Mouse (Mus musculus) intestine, embryonic 14.5 days (tissue): ENCODE data around the gene Vipr1. TPM values are rescaled to one million over a fixed set of nuclear protein-coding genes. Genes with fewer than 3 reads are reported as not detected.
A peak's percentile ranks its signal among the peaks of the same experiment; 100 is the strongest.

Source experiments
- ATAC-seq: fragments of 200-750 bp; cut with Nextera tagmentation; replicated peaks from 2 replicates; pipeline ENCODE4 v1.8.0; 2017; ENCODE audit warnings: low read depth, moderate number of reproducible peaks, moderate TSS enrichment, moderate library complexity; ENCODE audit not compliant: low FRiP score, low TSS enrichment
- DNase-seq: peaks from one replicate; pipeline ENCODE4 v3.0.0-alpha.2; 2018; ENCODE audit warnings: low spot score
- H3K27ac ChIP-seq: fragments of 300-500 bp; sonication (generic); 2 replicates; pipeline ENCODE4 v1.5.1; 2014; ENCODE audit warnings: low read depth, mild to moderate bottlenecking, control low read depth
- H3K27me3 ChIP-seq: fragments of 300-500 bp; sonication (generic); replicated peaks from 2 replicates; pipeline ENCODE4 v1.6.1; 2014; ENCODE audit warnings: low read length, control low read depth; ENCODE audit not compliant: control insufficient read depth, insufficient read depth
- H3K36me3 ChIP-seq: fragments of 300-500 bp; sonication (generic); 2 replicates; pipeline ENCODE4 v1.6.1; 2014; ENCODE audit warnings: low read length, control low read depth; ENCODE audit not compliant: control insufficient read depth, insufficient read depth
- H3K4me1 ChIP-seq: fragments of 300-500 bp; sonication (generic); replicated peaks from 2 replicates; pipeline ENCODE4 v1.6.1; 2014; ENCODE audit warnings: low read length, control low read depth, mixed read lengths; ENCODE audit not compliant: control insufficient read depth, insufficient read depth
- H3K4me2 ChIP-seq: fragments of 300-500 bp; sonication (generic); 2 replicates; pipeline ENCODE4 v1.6.1; 2014; ENCODE audit warnings: low read length
- H3K4me3 ChIP-seq: fragments of 300-500 bp; sonication (generic); 2 replicates; pipeline ENCODE4 v1.5.1; 2014; ENCODE audit warnings: low read depth, low read length, control low read depth, mixed read lengths
- H3K9ac ChIP-seq: fragments of 300-500 bp; sonication (generic); 2 replicates; pipeline ENCODE4 v1.6.1; 2014; ENCODE audit warnings: mild to moderate bottlenecking, low read length
- H3K9me3 ChIP-seq: fragments of 300-500 bp; sonication (generic); 2 replicates; pipeline ENCODE4 v1.6.1; 2016; ENCODE audit warnings: low read length, control low read depth; ENCODE audit not compliant: control insufficient read depth
- WGBS: fragments of 180-500 bp; shearing (Covaris S2); extraction: QIAGEN DNeasy Blood & Tissue Kit; methylation state at CpG from one replicate; pipeline ENCODE4 v1.1.7; 2014; 5-methylcytosine and 5-hydroxymethylcytosine counted together
- polyA plus RNA-seq: library from polyadenylated mRNA; unstranded; fragments of >200 nt; fragmentation: Nextera tagmentation; extraction: Ambion mirVana; gene quantifications from 2 replicates; pipeline ENCODE4 v1.2.1, GENCODE M21; 2014

Vipr1 gene
- polyA plus RNA-seq, 1 experiment from 2014 or later = 5.9 TPM

GRCm38 (mm10) chr9:121602381-121602780 is 40.1 kb upstream of the Vipr1 start:
- no peaks in the 10 kb centered on the region; the same call in 1 of the 2 replicates for H3K4me1 ChIP-seq
- H3K36me3 ChIP-seq = no peaks in the 10 kb centered on the region
- no peak for DNase-seq
- H3K9me3 ChIP-seq = no peaks in the 10 kb centered on the region
- no peak overlapping the region for H3K4me2 ChIP-seq
- H3K27me3 ChIP-seq = no peaks in the 10 kb centered on the region
- 76% methylated on average over 2 of the region's 2 CpGs for WGBS
- no peak overlapping the region for H3K9ac ChIP-seq
- no peak overlapping the region for H3K4me3 ChIP-seq
- H3K27ac ChIP-seq = no peak overlapping the region
- ATAC-seq = no peak

DNA sequence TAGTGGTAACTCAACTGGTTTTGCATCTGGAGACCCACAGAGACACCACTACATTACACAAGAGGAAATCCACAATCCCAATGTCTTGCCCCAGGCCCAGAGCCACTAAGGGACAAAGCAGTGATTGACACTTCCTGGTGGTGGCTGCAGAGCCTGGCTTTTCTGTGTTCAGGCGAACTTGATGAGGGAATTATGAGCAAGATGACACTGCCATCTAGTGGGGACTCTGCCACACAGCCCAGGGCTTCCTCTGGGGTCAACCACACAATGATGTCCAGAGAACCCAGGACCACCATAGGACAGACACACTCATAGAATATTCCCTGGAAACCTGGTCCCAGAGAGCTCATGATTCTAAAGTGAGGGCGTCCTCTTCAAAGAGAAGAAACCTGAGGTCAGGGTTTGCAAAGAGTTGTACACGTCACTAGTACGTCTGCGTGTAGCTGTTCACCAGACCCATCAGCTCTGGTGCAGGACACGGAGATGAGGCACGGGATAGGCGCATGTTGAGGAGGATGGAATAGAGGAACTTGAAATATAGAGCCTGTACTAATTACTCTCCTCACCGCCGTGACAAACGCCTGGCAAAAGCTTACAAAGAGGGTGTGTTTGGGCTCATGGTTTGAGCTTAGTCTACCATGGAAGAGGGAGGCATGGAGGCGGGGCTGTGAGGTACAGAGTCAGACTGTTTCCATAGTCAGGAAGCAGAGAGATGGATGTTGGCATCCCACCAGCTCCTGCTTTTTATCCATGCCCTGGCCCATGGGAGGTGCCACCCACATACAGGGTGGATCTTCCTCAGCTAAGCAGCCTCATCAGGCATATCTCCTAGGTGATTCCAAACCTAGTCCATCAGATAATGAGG is 36.9 kb upstream of the Vipr1 start:
- Histone ChIP-seq H3K9ac (no peak overlapping the region), H3K27ac (no peak overlapping the region), H3K9me3 (no peaks in the 10 kb centered on the region), H3K36me3 (no peaks in the 10 kb centered on the region), H3K4me3 (no peak overlapping the region), H3K27me3 (no peaks in the 10 kb centered on the region), H3K4me2 (no peak overlapping the region), H3K4me1 (no peaks in the 10 kb centered on the region; the same call in 1 of the 2 replicates)
- ATAC-seq (peak; percentile 51), DNase-seq (peak; percentile 91)
- 65% methylated on average over 12 of the region's 12 CpGs for WGBS

GRCm38 (mm10) chr9:121606498-121607096 is 35.9 kb upstream of the Vipr1 start:
- 0 out of 2 replicates have a peak, but pooled peaks have one; percentile 25 for ATAC-seq
- H3K9me3 ChIP-seq = 0 out of 2 replicates have a peak, but pooled peaks cover 2% of the 10 kb centered on the region
- no peak overlapping the region for H3K4me3 ChIP-seq
- H3K36me3 ChIP-seq = no peaks in the 10 kb centered on the region
- no peaks in the 10 kb centered on the region for H3K4me1 ChIP-seq
- no peak for DNase-seq
- H3K4me2 ChIP-seq = no peak overlapping the region
- no peak overlapping the region for H3K27ac ChIP-seq
- no peaks in the 10 kb centered on the region for H3K27me3 ChIP-seq
- 59% methylated on average over 1 of the region's 1 CpGs for WGBS
- H3K9ac ChIP-seq = no peak overlapping the region

GRCm38 (mm10) chr9:121609381-121609780 is 33.1 kb upstream of the Vipr1 start:
- H3K9me3 ChIP-seq = 0 out of 2 replicates have a peak, but pooled peaks cover 2% of the 10 kb centered on the region
- H3K4me2 ChIP-seq = no peak overlapping the region
- DNase-seq = no peak
- no peaks in the 10 kb centered on the region for H3K36me3 ChIP-seq
- H3K4me1 ChIP-seq = no peaks in the 10 kb centered on the region
- no peak overlapping the region for H3K4me3 ChIP-seq
- H3K9ac ChIP-seq = no peak overlapping the region
- no peak for ATAC-seq
- H3K27me3 ChIP-seq = no peaks in the 10 kb centered on the region
- no peak overlapping the region for H3K27ac ChIP-seq
- 70% methylated on average over 6 of the region's 6 CpGs for WGBS

DNA sequence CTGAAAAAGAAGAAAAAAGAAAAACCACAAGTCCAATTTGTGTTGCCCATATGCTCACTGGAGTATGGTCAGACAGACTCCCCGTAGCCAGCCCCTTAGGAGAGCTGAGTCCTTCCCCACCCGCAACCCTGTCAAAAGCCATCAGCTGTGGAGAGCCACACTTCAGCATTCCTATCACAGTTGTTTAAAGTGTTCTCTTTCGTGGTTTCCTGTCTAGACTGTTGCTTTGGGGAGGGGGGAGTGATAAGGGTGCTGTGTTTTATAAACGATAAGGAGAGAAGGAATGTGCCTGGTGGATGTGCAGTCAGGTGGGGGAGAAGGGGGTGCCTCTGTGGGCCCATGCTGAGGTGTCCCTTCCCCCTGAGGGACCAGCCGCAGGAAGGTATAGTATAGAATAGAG is 29.3 kb upstream of the Vipr1 start:
- no peaks in the 10 kb centered on the region for H3K36me3 ChIP-seq
- H3K4me1 ChIP-seq = no peaks in the 10 kb centered on the region
- no peak overlapping the region for H3K4me3 ChIP-seq
- no peak overlapping the region for H3K4me2 ChIP-seq
- 31% methylated on average over 5 of the region's 5 CpGs for WGBS
- H3K27ac ChIP-seq = no peak overlapping the region
- H3K27me3 ChIP-seq = no peaks in the 10 kb centered on the region
- DNase-seq = no peak
- no peak for ATAC-seq
- H3K9me3 ChIP-seq = 0 out of 2 replicates have a peak, but pooled peaks cover 2% of the 10 kb centered on the region
- H3K9ac ChIP-seq = no peak overlapping the region

DNA sequence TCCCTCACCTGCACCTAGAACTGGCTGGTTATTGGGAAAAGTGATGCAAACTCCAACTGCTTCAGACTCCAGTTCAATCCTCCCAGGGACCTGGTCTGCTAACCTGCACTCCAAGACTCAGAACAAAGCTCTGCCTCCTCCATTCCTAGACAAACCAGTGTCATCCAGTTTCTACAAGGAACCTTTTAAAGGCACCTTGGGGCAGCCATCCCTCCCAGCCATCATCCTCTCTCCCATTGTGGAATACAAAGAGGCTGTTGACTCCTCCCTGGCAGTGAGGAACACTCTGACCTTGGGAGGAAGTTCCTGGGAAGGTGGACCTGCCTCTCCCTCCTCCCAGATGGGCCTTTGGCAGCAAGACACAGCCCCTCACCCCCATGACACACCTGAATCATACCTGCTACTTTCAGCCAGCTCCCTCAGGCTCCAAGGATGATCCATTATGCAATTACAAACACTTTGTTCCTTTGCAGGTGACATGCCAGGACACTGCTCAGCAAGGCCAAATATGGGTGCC is 28.2 kb upstream of the Vipr1 start:
- DNase-seq = no peak
- Histone ChIP-seq H3K36me3 (no peaks in the 10 kb centered on the region), H3K27me3 (no peaks in the 10 kb centered on the region), H3K9ac (no peak overlapping the region), H3K4me3 (no peak overlapping the region), H3K9me3 (0 out of 2 replicates have a peak, but pooled peaks cover 2% of the 10 kb centered on the region), H3K27ac (no peak overlapping the region), H3K4me2 (no peak overlapping the region), H3K4me1 (no peaks in the 10 kb centered on the region)
- ATAC-seq = no peak

DNA sequence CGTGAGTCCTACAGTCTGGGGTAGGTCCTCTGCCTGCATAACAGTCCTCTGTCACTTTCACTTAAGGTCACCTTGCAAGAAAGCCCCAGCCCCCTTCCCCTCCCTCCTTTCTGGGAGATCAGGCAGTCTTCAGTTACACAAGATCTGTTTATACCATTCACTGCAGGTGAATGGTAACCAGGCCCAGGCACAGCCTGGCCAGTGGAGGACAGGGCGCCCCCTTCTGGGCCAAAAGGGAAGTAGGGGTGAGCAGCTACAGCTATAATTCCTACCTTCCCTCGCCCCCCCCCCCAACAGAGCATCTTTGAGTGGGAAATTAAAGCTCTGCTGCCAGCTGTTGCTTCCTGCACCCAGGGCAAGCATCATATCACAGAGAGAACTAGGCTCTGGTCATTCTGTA is 26.0 kb upstream of the Vipr1 start:
- H3K9me3 ChIP-seq = no peaks in the 10 kb centered on the region
- H3K27ac ChIP-seq = no peak overlapping the region
- H3K9ac ChIP-seq = no peak overlapping the region
- H3K36me3 ChIP-seq = no peaks in the 10 kb centered on the region
- H3K4me1 ChIP-seq = no peaks in the 10 kb centered on the region
- H3K4me3 ChIP-seq = no peak overlapping the region
- DNase-seq (no peak), ATAC-seq (no peak; the same call in 1 of the 2 replicates)
- WGBS = 39% methylated on average over 3 of the region's 3 CpGs
- H3K27me3 ChIP-seq = no peaks in the 10 kb centered on the region
- H3K4me2 ChIP-seq = no peak overlapping the region

DNA sequence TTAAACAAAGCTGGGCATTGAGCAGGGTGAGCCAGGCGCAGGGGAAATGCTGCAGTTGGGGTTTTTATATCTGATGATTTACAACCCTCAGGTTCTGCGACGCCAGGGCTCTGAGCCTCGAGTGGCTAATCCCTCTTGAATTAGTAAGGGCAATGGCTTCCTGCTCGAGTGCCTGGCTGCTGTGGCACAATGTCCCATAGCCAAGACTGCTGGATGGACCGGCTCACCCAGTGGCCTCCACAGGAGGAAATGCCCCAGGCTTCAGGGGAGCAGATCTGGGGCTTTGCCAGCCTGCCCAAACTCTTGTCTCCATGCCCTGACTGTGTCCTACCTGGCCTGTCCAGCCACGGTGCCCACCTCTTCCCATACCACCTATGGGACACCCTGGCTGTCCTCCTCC is 23.1 kb upstream of the Vipr1 start:
- Histone ChIP-seq H3K9ac (no peak overlapping the region), H3K36me3 (no peaks in the 10 kb centered on the region), H3K4me3 (no peak overlapping the region), H3K9me3 (no peaks in the 10 kb centered on the region), H3K4me2 (no peak overlapping the region), H3K27ac (no peak overlapping the region), H3K27me3 (no peaks in the 10 kb centered on the region), H3K4me1 (no peaks in the 10 kb centered on the region)
- ATAC-seq (no peak), DNase-seq (no peak)
- 31% methylated on average over 7 of the region's 7 CpGs for WGBS
